Mouse (Mus musculus) left cerebral cortex, postnatal 36 days (tissue): ENCODE data around the gene Rho. TPM values are rescaled to one million over a fixed set of nuclear protein-coding genes. Genes with fewer than 3 reads are reported as not detected.
A peak's percentile ranks its signal among the peaks of the same experiment; 100 is the strongest.

Experiments used
- DNase-seq, 2 experiments: peaks; one replicate each; pipeline ENCODE4 v3.0.0; 2021 to 2022; ENCODE audit warnings: low spot score in 2 of 2, mixed read lengths in 1 of 2
- intact Hi-C: fragments of 180-260 bp; cut with DNase I; formaldehyde crosslinking; loops from one replicate; pipeline ENCODE4 v1.15.1; 2025
- total RNA-seq, 2 experiments: library from RNA; stranded (reverse); gene quantifications; 2 replicates each; pipeline ENCODE4 v1.2.3; 2021

Gene Rho
- total RNA-seq, 2 experiments from 2014 or later: 0.17 to 0.70 TPM

DNA sequence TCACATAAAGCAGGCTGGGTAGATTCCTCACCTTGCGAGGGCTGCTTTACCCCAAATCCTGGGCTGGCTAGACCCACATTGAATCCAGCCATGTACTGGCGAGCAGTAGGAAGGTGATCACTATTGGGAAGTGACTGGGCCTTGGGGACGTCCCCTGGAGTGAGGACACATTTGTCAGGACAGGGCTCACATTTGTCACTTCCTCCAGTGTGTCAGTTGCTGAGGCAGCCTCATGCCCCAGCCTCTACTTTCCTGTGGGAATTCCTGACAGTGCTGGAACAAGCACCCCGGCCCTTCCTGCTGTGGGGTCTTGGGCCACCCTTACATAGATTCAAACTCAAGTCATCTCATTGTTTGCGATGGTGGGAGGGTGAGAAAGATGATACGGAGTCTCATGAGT lies 19.8 kb upstream of the Rho start:
- intact Hi-C loops: no loop called here
- no peak for DNase-seq

DNA sequence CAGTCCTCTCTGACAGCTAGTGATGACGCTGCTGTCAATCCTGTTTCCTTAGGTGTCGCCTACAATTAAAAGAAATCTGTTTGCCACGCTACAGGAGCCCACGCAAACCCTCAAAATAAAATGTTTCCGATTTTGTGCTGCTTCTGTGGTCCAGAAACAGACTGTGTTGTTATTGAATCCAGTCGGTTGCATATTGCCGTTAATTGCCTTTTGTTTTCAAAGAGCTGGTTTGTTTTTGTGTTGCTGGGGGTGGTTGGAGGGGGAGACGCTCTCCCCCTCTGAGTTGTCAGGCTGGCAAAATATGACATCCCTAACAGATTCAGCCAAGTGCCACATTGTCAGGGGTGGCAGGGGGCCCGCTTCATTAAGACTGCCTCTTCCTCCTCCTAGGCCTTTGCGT lies 18.1 kb upstream of the Rho start:
- intact Hi-C loops: no loop called here

DNA sequence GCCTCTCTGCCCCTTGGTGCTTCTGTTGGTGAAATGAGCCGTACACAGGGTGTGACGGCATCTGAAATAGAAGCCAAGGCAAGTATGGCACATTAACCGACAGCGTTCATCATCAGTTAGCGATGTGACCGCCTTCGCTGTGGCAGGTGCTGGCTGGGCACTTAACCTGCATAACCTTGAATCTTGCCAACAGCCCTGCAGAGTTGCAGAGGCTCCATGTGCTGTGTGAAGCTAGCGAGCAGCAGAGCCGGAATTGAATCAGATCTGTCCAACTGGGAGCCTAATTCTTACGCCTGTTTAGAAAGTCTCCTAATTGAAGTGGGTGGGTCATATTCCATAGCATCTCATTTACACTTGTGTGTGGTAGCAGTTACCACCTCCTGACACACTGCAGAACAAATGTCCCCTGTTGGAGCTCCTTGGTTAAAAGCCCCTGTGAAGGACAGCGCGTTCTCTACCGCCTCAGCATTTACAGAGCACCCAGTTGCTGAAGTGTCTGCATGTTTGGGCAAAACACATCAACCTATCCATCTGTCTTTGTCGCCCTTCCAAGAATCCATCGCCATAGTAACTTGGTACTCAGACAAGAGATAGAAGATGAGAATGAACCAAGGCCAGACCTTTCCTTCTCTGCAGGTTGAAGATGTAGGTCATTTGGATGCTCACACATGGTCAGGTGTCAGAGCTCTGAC lies 16.9 kb upstream of the Rho start:
- intact Hi-C loops: loop anchor here (5.0 kb wide), 1 partner anchor 43 kb away; no protein-coding TSS in a partner anchor
- DNase-seq: peak; percentile 74

More for the DNA sequence above, 18.1 kb upstream of the Rho start:
- no peak for DNase-seq

DNA sequence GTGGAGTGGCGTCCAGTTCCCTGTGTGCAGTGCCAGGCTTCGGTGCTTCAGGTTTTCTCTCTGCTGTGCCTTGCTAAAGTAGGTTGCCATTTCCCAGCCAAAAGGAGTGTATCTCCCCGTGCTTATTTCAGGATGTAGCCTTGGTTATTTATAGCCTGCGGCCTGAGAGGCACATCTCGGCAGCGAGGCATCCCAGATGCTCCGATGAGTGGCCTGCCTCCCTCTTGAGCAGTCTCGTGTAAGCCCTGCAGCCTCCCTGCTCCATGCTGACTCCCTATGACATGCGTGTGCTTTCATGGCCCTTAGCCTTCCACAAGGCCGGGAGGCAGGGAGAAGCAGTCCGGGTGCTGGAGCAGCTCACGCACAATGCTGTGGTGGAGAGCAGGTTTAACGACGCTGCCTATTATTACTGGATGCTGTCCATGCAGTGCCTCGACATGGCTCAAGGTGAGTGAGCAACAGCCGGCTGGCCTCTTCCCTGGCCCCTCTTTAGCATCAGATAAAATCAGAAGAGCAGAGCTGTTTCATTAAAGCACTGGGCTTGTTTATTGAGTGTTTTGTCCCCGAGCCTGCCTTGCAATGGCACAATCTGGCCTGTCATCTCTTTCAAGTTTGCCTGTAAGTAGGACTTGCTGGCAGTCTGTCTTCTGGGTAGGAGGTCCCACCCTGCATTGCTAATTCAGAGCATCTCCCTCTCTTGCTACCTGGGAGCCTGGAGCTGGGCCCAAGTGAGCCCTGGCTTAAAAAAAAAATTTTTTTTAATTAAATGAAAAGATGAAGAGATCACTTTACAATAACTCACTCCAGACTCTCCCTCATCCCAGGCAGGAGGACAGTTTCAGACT lies 15.7 kb upstream of the Rho start:
- intact Hi-C loops: loop anchor here (5.0 kb wide), 1 partner anchor 41 kb away; no protein-coding TSS in a partner anchor
- DNase-seq: peak; percentile 58 to 63

DNA sequence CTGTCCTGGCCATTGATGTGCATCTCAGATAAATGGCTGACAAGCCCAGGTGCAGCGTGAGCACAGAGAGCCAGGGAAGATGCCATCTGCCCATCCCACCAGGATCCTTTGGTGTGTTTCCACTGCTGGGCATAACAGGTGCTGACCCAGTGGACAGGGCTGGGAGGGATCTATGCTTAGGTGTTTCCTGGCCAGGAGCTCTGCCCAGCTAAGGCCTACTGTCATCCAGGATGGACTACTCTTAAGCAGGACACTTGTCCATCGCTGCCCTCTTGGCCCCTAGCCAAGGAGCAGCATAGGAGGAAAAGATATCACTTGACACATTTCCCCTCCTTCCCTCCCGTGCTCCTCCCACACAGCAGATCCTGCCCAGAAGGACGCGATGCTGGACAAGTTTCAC lies 14.9 kb upstream of the Rho start:
- no peak for DNase-seq
- intact Hi-C loops: loop anchor here (5.0 kb wide), 1 partner anchor 41 kb away; no protein-coding TSS in a partner anchor

DNA sequence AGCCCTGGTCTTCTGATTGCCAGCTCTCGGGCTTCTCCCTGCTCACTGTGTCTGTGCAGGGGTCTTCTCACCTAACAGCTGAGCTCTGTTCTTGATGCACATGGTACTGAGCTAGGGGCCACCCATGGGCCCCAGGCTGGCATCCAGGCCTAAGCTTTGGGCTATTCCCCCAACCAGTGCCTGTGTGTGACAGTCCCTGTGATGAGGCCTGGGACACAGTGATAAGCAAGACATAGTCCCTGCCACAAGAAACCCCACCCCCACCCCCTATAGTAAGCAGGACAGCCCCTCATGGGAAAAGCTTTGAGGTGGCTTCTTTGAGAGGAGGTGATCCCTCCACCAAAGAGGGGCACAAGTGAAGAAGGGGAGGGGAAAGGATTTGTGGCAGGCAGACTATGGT lies 12.9 kb upstream of the Rho start:
- intact Hi-C loops: loop anchor here (5.0 kb wide), 1 partner anchor 39 kb away; no protein-coding TSS in a partner anchor
- DNase-seq: no peak

DNA sequence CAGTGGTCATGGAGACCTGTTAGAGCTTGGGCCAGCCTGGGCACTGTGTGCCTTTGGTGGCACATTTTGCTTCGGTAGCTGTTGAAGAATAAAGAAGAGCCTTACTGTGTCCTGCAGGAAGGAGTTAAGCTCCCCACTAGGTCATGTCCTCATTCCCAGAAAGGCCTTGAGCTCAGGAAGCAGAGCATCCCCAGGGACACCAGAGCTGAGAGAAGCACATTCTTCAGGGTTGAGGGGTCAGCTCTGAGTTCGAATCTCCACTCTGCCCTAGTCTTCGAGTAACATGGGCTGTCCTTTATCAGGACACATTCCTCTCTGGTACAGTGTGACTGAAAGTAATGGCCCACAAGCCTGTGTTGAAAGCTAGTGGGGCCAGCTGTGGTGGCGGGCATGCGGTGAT lies 11.7 kb upstream of the Rho start:
- intact Hi-C loops: loop anchor here (5.0 kb wide), 1 partner anchor 37 kb away; no protein-coding TSS in a partner anchor
- no peak for DNase-seq

DNA sequence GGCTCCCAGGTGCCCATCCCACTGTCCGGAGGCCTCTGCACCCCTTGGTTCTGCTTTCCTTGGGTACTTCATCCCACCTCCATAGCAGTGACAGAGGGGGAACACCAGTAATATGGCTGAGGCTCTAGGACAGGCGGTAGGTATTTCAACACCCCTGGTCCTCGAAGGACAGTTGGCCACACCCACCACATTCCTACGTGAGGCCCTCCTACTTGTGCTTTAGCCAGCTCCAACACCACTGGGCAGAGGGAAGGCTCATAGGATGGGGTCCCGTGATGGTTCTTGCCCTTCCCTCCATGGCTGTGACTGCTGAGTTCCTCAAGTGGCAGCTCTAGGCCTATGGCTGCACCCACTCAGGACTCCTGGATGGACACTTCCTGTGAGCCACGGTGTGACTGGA lies 6.7 kb upstream of the Rho start:
- intact Hi-C loops: no loop called here
- no peak for DNase-seq

DNA sequence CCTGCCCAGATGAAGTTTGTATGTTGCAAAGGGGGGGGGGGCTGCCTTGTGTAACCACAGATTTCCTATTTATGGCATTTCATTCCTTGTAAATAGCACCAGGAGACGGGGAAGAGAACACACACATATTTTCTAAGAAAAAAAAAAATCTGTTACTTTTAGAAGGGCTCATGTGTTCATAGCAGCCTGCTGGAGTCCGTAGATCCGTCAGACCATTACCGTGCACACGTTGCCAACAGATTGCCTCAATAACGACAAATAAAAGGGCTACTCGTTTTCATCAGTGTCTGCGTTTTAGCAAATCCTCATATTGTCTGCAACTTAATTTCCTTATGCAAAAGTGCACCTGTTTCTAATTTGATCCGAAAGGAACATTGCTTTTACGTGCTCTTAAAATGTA lies 5.1 kb upstream of the Rho start:
- intact Hi-C loops: no loop called here
- DNase-seq: no peak

DNA sequence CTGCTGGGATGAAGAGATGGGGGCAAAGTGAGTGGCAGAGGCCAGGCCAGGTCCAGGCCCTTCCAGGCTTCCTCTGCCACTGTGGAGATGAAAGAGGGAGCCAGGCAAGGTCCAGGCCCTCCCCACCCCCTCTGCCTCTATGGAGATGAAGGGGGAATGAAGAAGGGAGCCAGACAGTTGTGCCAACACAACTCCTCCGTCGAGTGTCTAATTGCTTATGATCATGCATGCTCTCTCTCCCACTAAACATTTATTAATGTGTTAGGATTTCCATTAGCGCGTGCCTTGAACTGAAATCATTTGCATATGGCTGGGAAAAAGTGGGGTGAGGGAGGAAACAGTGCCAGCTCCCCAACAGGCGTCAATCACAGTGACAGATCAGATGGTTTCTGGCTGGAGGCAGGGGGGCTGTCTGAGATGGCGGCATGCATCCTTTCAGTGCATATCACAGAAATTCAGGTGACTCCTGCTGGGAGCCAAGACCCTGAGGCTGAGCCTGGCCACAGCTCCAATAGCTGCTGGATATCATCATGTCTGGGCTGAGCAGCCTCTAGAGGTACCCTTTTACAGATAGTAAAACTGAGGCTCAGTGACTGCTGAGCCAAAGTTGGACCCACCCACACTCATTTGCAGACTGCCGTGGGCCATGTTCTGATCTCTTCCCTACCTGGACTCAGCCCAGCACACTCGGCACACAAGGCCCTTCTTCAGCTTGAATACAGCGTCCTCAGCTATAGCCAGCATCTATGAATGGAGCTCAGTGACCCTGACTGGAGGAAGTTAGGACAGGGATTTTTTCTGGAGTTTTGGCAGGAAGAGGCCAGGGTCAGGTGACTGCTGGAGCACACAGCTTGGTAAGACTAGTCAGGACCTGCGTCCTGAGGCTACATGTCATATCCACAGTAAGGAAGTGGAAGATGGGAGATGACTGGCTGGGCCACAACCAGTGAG lies 4.0 kb upstream of the Rho start:
- no peak for DNase-seq
- intact Hi-C loops: no loop called here

DNA sequence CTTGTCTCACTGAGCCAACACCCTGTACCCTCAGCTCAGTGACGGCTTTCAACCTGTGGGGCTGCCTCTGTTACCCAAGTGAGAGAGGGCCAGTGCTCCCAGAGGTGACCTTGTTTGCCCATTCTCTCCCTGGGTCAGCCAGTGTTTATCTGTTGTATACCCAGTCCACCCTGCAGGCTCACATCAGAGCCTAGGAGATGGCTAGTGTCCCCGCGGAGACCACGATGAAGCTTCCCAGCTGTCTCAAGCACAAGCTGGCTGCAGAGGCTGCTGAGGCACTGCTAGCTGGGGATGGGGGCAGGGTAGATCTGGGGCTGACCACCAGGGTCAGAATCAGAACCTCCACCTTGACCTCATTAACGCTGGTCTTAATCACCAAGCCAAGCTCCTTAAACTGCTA lies 1.5 kb upstream of the Rho start:
- DNase-seq: no peak
- intact Hi-C loops: no loop called here

DNA sequence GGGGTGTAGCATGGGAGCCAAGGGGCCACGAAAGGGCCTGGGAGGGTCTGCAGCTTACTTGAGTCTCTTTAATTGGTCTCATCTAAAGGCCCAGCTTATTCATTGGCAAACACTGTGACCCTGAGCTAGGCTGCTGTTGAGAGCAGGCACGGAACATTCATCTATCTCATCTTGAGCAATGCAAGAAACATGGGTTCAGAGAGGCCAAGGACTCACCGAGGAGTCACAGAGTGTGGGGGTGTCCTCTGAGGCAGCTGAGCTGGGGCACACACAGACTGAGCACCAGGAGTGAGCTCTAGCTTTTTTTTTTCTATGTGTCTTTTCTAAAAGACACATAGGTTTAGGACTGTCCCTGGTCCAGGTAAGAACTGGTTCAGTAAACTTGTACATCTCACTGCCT lies 843 bp downstream of the Rho start:
- DNase-seq: no peak
- intact Hi-C loops: no loop called here

DNA sequence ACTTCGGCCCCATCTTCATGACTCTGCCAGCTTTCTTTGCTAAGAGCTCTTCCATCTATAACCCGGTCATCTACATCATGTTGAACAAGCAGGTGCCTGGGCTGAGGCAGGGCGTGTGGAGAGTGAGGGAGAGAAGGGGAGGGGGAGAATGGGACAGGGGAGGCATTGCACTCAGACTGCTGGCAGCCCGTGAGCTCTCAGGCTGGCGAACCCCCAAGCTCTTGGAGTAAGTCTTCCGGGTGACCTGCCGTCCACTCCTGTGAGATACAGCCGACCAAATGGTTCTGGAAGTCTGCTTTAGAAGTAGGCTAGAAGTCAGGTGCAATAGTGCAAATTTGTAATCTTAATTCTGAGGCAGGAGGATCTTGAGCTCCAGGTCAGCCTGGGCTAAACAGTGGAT lies 4.0 kb downstream of the Rho start:
- no peak for DNase-seq
- intact Hi-C loops: no loop called here

DNA sequence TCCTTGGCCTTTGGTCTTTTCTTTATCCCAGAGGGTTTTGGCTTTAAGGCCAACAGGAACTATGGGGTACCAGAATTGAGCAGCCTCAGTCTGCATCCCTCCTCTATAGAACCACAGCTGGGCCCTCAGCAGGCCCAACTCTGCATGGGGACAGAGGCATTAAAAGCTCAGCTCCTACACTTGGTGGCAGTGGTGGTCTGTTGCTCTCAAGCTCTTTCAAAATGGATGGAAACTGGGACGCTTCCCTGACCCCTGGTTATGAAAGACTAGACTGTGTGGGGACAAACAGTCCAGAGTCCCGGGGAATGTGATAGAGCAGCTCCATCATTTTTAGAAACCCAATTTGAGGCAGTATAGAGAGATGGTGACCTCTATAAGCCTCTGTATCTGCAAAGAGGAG lies 6.5 kb downstream of the Rho start:
- no peak for DNase-seq
- intact Hi-C loops: no loop called here

DNA sequence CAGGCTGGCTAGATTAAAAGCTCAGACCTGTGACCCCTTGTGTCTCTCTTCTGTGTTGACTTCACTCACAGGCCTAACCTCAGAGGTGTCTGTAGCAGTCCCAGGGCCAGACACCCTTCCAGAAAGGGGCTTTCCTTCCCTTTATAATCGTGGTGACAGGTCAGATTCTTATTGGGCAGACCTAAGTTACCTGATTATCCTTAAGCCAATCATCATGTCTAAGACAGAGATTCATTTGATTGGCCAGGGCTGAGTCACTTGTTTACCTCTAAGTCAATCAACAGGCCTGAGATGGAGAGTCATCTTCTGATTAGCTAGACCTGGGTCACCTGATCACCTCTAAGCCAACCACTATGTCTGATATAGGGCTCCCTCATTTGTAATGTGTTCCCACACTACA lies 7.2 kb downstream of the Rho start:
- intact Hi-C loops: no loop called here
- no peak for DNase-seq

DNA sequence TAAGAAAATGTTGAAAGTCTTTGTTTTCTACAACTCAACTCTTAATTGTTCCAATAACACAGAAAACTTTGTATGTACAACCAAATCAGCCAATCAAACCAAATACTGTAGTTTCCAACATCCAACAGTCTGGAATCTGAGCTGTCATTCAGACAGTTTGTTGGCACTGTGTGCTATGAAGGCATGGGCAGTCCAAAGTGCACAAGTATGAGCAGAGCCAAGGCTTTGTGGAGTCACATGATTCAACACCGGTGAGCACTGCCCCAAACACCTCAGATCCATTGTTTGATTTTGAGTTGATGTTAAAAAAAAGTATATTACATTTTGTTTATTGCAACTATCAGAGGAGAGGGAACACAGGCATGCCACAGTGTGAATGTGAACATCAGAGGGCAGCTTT lies 9.1 kb downstream of the Rho start:
- DNase-seq: no peak
- intact Hi-C loops: no loop called here

DNA sequence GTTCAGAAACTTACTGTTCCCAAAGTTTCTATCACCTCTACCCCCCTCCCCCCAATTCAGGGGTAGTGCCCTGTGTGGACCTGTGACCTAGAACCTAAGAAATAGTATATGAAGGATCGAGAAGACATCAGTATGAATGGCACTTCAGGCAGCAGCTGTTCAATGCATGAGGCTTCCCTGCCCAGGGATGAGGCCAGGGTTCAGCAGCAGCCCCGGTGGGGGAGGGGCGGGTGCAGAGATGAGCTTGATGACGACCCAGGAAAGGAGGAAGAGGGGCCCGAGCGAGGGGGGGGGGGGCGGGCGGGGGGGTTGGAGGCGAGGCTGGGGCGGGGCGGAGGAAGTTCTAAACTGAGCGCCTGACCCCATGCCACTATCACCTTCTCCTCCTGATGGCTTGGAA lies 9.6 kb downstream of the Rho start:
- intact Hi-C loops: no loop called here
- no peak for DNase-seq

DNA sequence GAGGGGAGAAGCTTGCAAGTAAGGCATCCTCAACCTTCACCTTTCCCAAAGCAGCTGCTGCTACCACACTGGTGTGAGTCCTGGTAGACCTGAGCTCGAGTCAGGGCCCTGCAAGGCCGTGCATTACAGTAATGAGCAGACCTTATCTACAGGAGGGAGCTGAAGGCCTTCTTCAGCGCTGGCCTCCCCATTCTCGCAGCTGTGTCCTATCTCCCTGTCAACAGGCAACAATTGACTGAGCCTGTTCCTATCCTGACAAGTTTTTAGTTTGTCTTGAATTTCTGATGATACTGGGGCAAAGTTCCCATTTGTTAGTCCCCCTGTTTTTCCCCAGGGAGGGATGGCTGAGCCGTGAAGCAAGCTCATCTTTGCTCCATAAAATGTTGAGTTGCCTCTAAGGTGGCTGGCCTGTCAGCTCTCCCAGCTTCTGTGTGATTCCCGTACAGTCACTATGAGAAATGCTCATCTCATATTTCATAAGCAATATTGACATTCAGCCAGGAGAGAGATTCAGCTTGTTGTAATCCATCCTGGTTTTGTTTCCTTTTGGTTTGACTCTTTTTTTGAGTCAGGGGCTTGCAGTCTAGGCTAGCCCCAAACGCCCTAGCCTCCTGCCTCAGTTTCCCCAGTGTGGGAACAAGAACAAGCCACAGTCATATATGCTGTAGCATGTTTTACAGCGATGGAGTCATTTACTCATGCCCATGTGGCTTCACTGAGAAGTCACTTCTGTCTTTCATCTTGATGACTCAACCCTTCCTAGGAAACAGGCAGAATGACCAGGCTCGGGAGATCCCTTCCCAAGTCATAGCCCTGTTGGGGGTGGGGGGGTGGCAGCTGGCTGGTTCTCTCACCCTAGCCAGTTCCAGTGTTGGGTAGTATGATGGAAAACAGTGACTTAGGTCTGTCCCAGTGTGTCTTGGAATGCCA lies 12.2 kb downstream of the Rho start:
- no peak for DNase-seq
- intact Hi-C loops: no loop called here

DNA sequence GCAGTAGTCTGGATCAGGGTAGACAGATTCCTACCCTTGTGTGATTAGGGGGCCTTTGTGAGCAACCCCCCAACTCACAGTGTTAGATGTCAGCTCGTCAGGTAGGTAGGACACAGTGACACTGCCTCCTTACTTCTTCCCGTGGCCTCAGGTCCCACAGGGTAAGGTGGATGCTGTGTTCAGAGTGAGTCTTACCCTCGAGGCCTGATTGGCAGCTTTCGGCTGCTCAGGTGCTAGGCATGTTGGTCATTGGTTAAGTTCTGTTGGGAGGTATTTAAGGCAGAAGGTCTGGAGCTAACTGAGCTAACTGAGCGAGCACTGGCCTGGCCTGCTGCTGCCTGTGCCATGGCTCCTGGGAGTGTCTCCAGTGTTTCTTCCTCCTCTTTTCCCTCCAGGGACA lies 13.1 kb downstream of the Rho start, which contains the start of gene H1foo:
Gene H1foo (plus strand): TSS at position 301 of the 400 bp plus-strand sequence.
- DNase-seq: no peak
- intact Hi-C loops: no loop called here
